Mouse (Mus musculus) lung, embryonic 16.5 days (tissue): ENCODE results near the gene Irf7. TPM values are rescaled to one million over a fixed set of nuclear protein-coding genes. Genes with fewer than 3 reads are reported as not detected.
A peak's percentile ranks its signal among the peaks of the same experiment; 100 is the strongest.
"Not testable (repeated sequence)": the region's sequence is repeated elsewhere in the genome, so short reads cannot be mapped to it uniquely, and the experiment has no call there.

Experiments used
- ATAC-seq: fragments of 200-750 bp; cut with Nextera tagmentation; 2 replicates; pipeline ENCODE4 v1.8.0; 2017; ENCODE audit warnings: low read depth, mild to moderate bottlenecking, moderate library complexity
- H3K27ac ChIP-seq: fragments of 300-500 bp; sonication (generic); 2 replicates; pipeline ENCODE4 v1.5.1; 2014; ENCODE audit warnings: mild to moderate bottlenecking, control low read depth, low read length
- H3K27me3 ChIP-seq: fragments of 300-500 bp; sonication (generic); 2 replicates; pipeline ENCODE4 v1.6.1; 2014; ENCODE audit warnings: low read depth, low read length, mixed read lengths; ENCODE audit not compliant: control insufficient read depth, insufficient read depth
- H3K36me3 ChIP-seq: fragments of 300-500 bp; sonication (generic); 2 replicates; pipeline ENCODE4 v1.6.1; 2014; ENCODE audit warnings: low read length; ENCODE audit not compliant: control insufficient read depth, insufficient read depth
- H3K4me1 ChIP-seq: fragments of 300-500 bp; sonication (generic); replicated peaks from 2 replicates; pipeline ENCODE4 v1.6.1; 2014; ENCODE audit warnings: low read length, mixed read lengths; ENCODE audit not compliant: control insufficient read depth, insufficient read depth
- H3K4me2 ChIP-seq: fragments of 300-500 bp; sonication (generic); 2 replicates; pipeline ENCODE4 v1.6.1; 2014; ENCODE audit warnings: low read depth, low read length, control low read depth
- H3K4me3 ChIP-seq: fragments of 300-500 bp; sonication (generic); 2 replicates; pipeline ENCODE4 v1.5.1; 2014; ENCODE audit warnings: mild to moderate bottlenecking, low read length, control low read depth
- H3K9ac ChIP-seq: fragments of 300-500 bp; sonication (generic); 2 replicates; pipeline ENCODE4 v1.6.1; 2014; ENCODE audit warnings: low read length, control low read depth
- H3K9me3 ChIP-seq: fragments of 300-500 bp; sonication (generic); 2 replicates; pipeline ENCODE4 v1.6.1; 2016; ENCODE audit warnings: low read length; ENCODE audit not compliant: control insufficient read depth
- WGBS: fragments of 180-500 bp; shearing (Covaris S2); extraction: QIAGEN DNeasy Blood & Tissue Kit; methylation state at CpG from one replicate; pipeline ENCODE4 v1.1.7; 2014; 5-methylcytosine and 5-hydroxymethylcytosine counted together
- polyA plus RNA-seq: library from polyadenylated mRNA; unstranded; fragments of >200 nt; fragmentation: Nextera tagmentation; extraction: Ambion mirVana; gene quantifications from 2 replicates; pipeline ENCODE4 v1.2.1, GENCODE M21; 2015

Gene Irf7
- polyA plus RNA-seq, 1 experiment from 2014 or later, result 3.4 TPM

DNA sequence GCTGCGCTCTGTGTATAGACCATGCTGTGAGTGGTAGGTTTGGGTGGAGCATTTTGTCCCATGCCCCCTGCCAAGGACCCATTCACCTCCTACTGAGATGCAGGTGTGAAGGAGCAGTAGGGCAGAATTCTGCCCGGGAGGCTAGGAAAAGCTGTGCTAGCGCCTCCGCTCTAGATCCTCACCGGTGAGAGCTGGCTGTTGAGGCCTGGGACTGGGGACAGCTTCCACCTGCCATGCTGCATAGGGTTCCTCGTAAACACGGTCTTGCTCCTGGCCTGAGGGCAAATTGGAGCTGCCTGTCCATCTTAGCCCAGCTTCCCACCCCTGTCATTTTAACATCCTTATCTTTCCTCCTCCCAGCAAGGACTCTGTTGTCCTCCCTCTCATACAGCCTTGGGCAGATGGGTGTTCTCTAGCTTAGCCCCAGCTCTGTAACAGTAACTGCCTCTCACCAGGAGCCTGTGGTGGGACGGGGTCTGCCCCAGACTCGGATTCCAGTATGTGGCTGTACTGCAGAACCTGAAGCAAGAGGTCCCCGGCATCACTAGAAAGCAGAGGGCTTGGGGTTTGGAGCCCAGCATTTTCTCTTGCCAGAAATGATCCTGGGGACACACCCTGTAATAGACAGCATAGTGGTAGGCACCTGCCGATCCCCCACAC lies 2.1 kb downstream of the Irf7 start:
- peaks cover 38% of the 10 kb centered on the region for H3K36me3 ChIP-seq
- H3K9ac ChIP-seq, result no peak overlapping the region
- no peak overlapping the region for H3K4me3 ChIP-seq
- WGBS, result 75% methylated on average over 11 of the region's 11 CpGs
- H3K4me2 ChIP-seq, result no peak overlapping the region
- H3K27ac ChIP-seq, result no peak overlapping the region
- H3K4me1 ChIP-seq, result peaks cover 6% of the 10 kb centered on the region
- no peaks in the 10 kb centered on the region for H3K27me3 ChIP-seq
- H3K9me3 ChIP-seq, result no peaks in the 10 kb centered on the region
- no peak for ATAC-seq

DNA sequence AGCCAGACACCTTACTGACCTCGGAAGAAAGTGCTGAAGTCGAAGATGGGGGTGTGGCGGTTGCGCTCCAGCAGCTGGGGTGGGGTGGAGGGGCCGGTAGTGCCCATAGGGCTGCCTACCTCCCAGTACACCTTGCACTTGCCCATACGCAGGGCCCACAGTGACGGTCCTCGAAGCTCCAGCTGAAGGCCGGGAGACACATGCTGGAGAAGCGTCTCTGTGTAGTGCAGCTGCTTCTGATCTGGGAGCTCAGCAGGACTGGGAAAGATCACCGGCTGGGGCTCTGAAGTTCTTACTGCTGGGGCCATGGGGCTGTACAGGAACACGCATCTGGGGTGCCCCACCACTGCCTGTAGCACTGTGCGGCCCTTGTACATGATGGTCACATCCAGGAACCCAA lies 2.6 kb downstream of the Irf7 start:
- H3K4me2 ChIP-seq, result no peak overlapping the region
- peaks cover 41% of the 10 kb centered on the region for H3K36me3 ChIP-seq
- H3K27ac ChIP-seq, result no peak overlapping the region
- H3K4me3 ChIP-seq, result no peak overlapping the region
- WGBS, result 86% methylated on average over 13 of the region's 13 CpGs
- peaks cover 6% of the 10 kb centered on the region for H3K4me1 ChIP-seq
- no peak overlapping the region for H3K9ac ChIP-seq
- H3K9me3 ChIP-seq, result no peaks in the 10 kb centered on the region
- no peaks in the 10 kb centered on the region for H3K27me3 ChIP-seq
- no peak for ATAC-seq

DNA sequence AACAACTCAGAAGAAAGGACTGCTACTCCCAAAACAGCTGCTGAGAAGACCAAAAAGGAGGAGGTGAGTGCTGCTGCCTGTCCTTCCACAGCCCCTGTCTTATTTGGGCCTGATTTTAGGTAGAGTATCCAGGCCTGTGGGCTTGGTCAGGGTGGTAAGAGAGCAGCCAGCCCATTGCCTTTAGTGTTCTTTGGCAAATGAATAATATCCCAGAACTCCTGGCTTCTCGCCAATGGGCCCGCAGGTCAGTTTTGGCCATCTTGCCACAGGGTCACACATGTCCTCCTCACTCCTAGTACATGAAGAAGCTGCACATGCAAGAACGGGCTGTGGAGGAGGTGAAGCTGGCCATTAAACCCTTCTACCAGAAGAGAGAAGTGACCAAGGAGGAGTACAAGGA lies 4.8 kb downstream of the Irf7 start:
- H3K36me3 ChIP-seq, result peaks cover 58% of the 10 kb centered on the region
- H3K27me3 ChIP-seq, result no peaks in the 10 kb centered on the region
- no peaks in the 10 kb centered on the region for H3K9me3 ChIP-seq
- H3K4me1 ChIP-seq, result peaks cover 6% of the 10 kb centered on the region
- WGBS, result 87% methylated on average over 3 of the region's 3 CpGs
- H3K4me3 ChIP-seq, result no peak overlapping the region
- no peak overlapping the region for H3K27ac ChIP-seq
- ATAC-seq, result no peak
- H3K9ac ChIP-seq, result no peak overlapping the region
- no peak overlapping the region for H3K4me2 ChIP-seq

DNA sequence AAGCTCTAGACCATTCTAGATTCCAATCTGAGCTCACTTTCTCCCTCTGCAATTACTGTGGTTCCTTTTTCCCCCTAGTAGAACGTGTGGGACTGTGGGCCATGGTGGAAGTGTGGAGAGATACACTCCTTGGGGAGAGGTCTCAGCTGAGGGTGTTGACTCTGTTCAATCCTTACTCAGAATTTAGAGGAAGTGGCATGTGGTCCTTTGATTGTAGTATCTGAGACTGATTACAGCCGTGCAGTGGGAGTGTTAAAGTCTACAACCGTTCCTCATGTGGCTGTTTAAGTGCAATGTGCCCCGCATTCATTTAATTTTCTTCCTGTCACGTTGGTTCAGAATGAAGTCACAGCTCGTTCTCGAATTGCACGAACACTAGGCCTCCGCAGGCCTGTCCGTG lies 10.1 kb downstream of the Irf7 start:
- H3K4me1 ChIP-seq, result no peaks in the 10 kb centered on the region
- H3K27me3 ChIP-seq, result no peaks in the 10 kb centered on the region
- H3K36me3 ChIP-seq, result peaks cover 62% of the 10 kb centered on the region
- ATAC-seq, result no peak
- H3K27ac ChIP-seq, result no peak overlapping the region
- H3K4me3 ChIP-seq, result no peak overlapping the region
- H3K9ac ChIP-seq, result no peak overlapping the region
- 91% methylated on average over 10 of the region's 10 CpGs for WGBS
- no peaks in the 10 kb centered on the region for H3K9me3 ChIP-seq
- no peak overlapping the region for H3K4me2 ChIP-seq

DNA sequence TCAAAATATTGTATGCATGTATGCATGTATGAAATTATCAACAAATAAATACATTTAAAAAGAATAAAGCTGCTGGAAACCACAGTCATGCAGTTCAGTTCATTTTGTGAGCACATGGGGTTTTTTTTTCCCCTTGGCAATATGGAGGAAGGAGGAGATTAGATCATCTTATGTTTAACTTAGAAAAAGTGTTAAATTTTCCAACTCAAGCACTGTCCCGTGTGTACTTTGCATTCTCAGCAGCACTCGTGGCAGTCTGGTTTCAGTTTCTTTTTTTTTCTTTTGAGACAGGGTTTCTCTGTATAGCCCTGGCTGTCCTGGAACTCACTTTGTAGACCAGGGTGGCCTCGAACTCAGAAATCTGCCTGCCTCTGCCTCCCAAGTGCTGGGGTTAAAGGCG lies 15.8 kb downstream of the Irf7 start:
- H3K4me3 ChIP-seq, H3K27me3 ChIP-seq, H3K4me1 ChIP-seq, H3K9me3 ChIP-seq, H3K27ac ChIP-seq, ATAC-seq, H3K4me2 ChIP-seq, H3K9ac ChIP-seq: not testable (repeated sequence)
- WGBS, result 71% methylated on average over 4 of the region's 4 CpGs
- H3K36me3 ChIP-seq, result peaks cover 52% of the 10 kb centered on the region

DNA sequence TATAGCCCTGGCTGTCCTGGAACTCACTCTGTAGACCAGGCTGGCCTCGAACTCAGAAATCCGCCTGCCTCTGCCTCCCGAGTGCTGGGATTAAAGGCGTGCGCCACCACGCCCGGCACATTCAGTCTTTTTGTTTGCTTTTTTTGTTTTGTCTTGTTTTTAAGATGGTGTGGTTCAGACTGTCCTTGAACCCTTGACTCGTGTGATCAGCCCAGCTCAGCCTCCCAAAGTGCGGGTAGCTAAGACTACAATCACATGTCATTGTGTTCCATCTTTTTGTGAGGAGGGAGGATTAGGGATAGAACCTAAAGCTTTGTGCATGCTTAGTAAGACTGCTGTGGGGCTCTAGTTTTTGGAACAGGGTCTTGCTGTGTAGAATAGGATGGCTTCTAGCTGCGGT lies 34.7 kb downstream of the Irf7 start:
- Histone ChIP-seq H3K36me3 (peaks cover 27% of the 10 kb centered on the region), H3K27me3 (no peaks in the 10 kb centered on the region), H3K4me3 (no peak overlapping the region), H3K9me3 (no peaks in the 10 kb centered on the region), H3K27ac (no peak overlapping the region), H3K9ac (no peak overlapping the region), H3K4me1 (peaks cover 11% of the 10 kb centered on the region), H3K4me2 (no peak overlapping the region)
- no peak for ATAC-seq
- 90% methylated on average over 9 of the region's 10 CpGs for WGBS

DNA sequence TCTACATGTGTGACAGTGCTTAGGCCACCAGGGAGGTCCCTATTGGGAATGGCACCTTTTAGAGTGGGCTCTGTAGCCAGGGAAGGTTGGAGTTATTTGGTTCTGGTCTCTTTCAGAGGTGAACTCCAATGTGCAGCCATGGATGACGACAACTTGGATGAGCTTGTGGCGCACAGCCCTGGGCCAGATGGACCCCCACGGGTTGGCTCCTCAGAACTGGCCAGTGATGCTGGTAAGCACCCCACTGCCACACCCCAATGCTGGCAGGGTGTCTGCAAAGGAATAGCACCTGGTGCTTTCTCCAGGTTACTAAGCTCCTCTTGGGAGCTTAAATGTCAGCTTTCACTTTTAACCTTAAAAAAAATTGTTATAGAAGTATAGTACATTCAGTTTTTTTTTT lies 35.2 kb downstream of the Irf7 start:
- Histone ChIP-seq H3K4me2 (no peak overlapping the region), H3K27me3 (no peaks in the 10 kb centered on the region), H3K36me3 (peaks cover 27% of the 10 kb centered on the region), H3K9ac (no peak overlapping the region), H3K9me3 (no peaks in the 10 kb centered on the region), H3K27ac (no peak overlapping the region), H3K4me1 (peaks cover 11% of the 10 kb centered on the region), H3K4me3 (no peak overlapping the region)
- no peak for ATAC-seq
- 89% methylated on average over 3 of the region's 3 CpGs for WGBS

DNA sequence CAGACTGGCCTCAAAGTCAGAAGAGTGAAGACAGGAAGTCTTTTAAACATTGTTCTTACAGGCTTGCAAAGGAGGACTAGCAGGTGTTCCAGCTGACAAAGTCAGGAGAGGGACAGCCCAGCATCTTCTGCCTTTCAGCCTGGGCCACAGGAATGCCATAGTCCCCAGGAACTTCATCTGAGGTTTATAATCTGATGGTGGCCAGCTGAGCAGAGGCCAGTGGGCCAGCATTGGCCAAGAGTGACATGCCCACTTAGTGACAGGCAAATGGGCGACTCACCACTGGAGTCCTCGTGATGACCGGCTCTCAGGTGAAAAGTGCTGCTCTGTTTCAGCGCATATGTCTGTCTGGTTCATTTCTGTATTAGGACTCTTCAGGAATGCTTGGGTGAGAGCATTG lies 35.7 kb downstream of the Irf7 start:
- Histone ChIP-seq H3K36me3 (peaks cover 27% of the 10 kb centered on the region), H3K9me3 (no peaks in the 10 kb centered on the region), H3K27ac (no peak overlapping the region), H3K9ac (no peak overlapping the region), H3K4me3 (no peak overlapping the region), H3K4me2 (no peak overlapping the region; the same call in 1 of the 2 replicates), H3K27me3 (no peaks in the 10 kb centered on the region), H3K4me1 (peaks cover 11% of the 10 kb centered on the region)
- ATAC-seq, result no peak
- WGBS, result 96% methylated on average over 4 of the region's 4 CpGs

DNA sequence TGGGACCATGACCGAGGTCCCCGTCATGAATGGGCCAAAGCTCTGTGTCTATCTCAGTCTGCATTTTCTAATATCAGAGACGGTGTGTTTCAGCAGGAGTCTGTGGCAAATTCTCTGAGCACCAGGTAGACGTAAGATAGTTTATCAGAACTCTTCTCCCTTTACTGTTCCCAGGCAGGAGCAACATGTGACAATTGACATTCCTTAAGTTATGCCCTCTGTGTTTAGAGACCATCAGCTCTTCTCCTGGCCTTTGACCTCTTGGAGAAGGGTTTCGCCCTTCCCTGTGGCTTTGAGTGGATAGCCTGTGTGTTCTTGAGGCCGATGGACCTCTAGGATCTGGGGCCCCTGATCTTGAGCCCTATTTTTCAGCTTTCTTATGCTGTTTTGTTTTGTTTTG lies 36.6 kb downstream of the Irf7 start:
- H3K4me2 ChIP-seq, result peak overlapping the region; percentile 95
- peak overlapping the region; percentile 93 for H3K9ac ChIP-seq
- H3K27me3 ChIP-seq, result no peaks in the 10 kb centered on the region
- H3K4me3 ChIP-seq, result peak overlapping the region; percentile 72
- H3K36me3 ChIP-seq, result peaks cover 22% of the 10 kb centered on the region
- 42% methylated on average over 6 of the region's 6 CpGs for WGBS
- H3K27ac ChIP-seq, result no peak overlapping the region
- H3K9me3 ChIP-seq, result no peaks in the 10 kb centered on the region
- H3K4me1 ChIP-seq, result peaks cover 11% of the 10 kb centered on the region
- ATAC-seq, result no peak
